Mouse (Mus musculus) liver, embryonic 16.5 days (tissue): ENCODE measurements around the gene Ube2d3. TPM values are rescaled to one million over a fixed set of nuclear protein-coding genes. Genes with fewer than 3 reads are reported as not detected.
"Not testable (repeated sequence)": the region's sequence is repeated elsewhere in the genome, so short reads cannot be mapped to it uniquely, and the experiment has no call there.

Source experiments
- ATAC-seq: fragments of 200-750 bp; cut with Nextera tagmentation; 2 replicates; pipeline ENCODE4 v1.8.0; 2017; ENCODE audit warnings: low read depth, mild to moderate bottlenecking, moderate number of reproducible peaks, moderate library complexity
- H3K27ac ChIP-seq: fragments of 300-500 bp; sonication (generic); 2 replicates; pipeline ENCODE4 v1.5.1; 2014; ENCODE audit warnings: mild to moderate bottlenecking, low read length
- H3K27me3 ChIP-seq: fragments of 300-500 bp; sonication (generic); 2 replicates; pipeline ENCODE4 v1.6.1; 2014; ENCODE audit warnings: low read depth, low read length, mixed read lengths; ENCODE audit not compliant: control insufficient read depth, insufficient read depth
- H3K36me3 ChIP-seq: fragments of 300-500 bp; sonication (generic); 2 replicates; pipeline ENCODE4 v1.6.1; 2014; ENCODE audit warnings: mild to moderate bottlenecking; ENCODE audit not compliant: control insufficient read depth, insufficient read depth
- H3K4me1 ChIP-seq: fragments of 300-500 bp; sonication (generic); 2 replicates; pipeline ENCODE4 v1.6.1; 2014; ENCODE audit warnings: low read depth, low read length, mixed read lengths; ENCODE audit not compliant: control insufficient read depth
- H3K4me2 ChIP-seq: fragments of 300-500 bp; sonication (generic); 2 replicates; pipeline ENCODE4 v1.6.1; 2014; ENCODE audit warnings: low read depth, low read length, mixed read lengths
- H3K4me3 ChIP-seq: fragments of 300-500 bp; sonication (generic); 2 replicates; pipeline ENCODE4 v1.5.1; 2014; ENCODE audit warnings: low read depth, mild to moderate bottlenecking, low read length
- H3K9ac ChIP-seq: fragments of 300-500 bp; sonication (generic); 2 replicates; pipeline ENCODE4 v1.6.1; 2014; ENCODE audit warnings: low read depth, low read length
- H3K9me3 ChIP-seq: fragments of 300-500 bp; sonication (generic); replicated peaks from 2 replicates; pipeline ENCODE4 v1.6.1; 2016; ENCODE audit warnings: low read length; ENCODE audit not compliant: control insufficient read depth
- WGBS: fragments of 180-500 bp; shearing (Covaris S2); extraction: QIAGEN DNeasy Blood & Tissue Kit; methylation state at CpG from one replicate; pipeline ENCODE4 v1.1.7; 2014; ENCODE audit not compliant: insufficient replicate concordance; 5-methylcytosine and 5-hydroxymethylcytosine counted together
- polyA plus RNA-seq: library from polyadenylated mRNA; unstranded; fragments of >200 nt; fragmentation: Nextera tagmentation; extraction: Ambion mirVana; gene quantifications from 2 replicates; pipeline ENCODE4 v1.2.1, GENCODE M21; 2015

Ube2d3 gene
- polyA plus RNA-seq, 1 experiment from 2014 or later, result 233 TPM

- Histone ChIP-seq H3K27ac (no peak overlapping the region), H3K36me3 (no peaks in the 10 kb centered on the region), H3K9ac (no peak overlapping the region), H3K27me3 (no peaks in the 10 kb centered on the region), H3K4me2 (no peak overlapping the region), H3K4me3 (no peak overlapping the region), H3K4me1 (peaks cover 5% of the 10 kb centered on the region), H3K9me3 (no peaks in the 10 kb centered on the region)
- 68% methylated on average over 6 of the region's 6 CpGs for WGBS
- no peak for ATAC-seq
Measured at GRCm38 (mm10) chr3:135480767-135481166, 42.8 kb downstream of the Ube2d3 start.

GRCm38 (mm10) chr3:135481608-135482007 lies 43.7 kb downstream of the Ube2d3 start:
- no peaks in the 10 kb centered on the region for H3K36me3 ChIP-seq
- H3K9me3 ChIP-seq, result no peaks in the 10 kb centered on the region
- no peak overlapping the region for H3K4me2 ChIP-seq
- H3K4me3 ChIP-seq, result no peak overlapping the region
- peaks cover 5% of the 10 kb centered on the region for H3K4me1 ChIP-seq
- H3K27ac ChIP-seq, result no peak overlapping the region
- WGBS, result 62% methylated on average over 3 of the region's 3 CpGs
- no peak overlapping the region for H3K9ac ChIP-seq
- ATAC-seq, result no peak
- no peaks in the 10 kb centered on the region for H3K27me3 ChIP-seq

- not testable (repeated sequence) for H3K4me1 ChIP-seq, ATAC-seq, H3K36me3 ChIP-seq, H3K9me3 ChIP-seq, H3K27ac ChIP-seq, H3K4me3 ChIP-seq, H3K27me3 ChIP-seq, H3K9ac ChIP-seq
- H3K4me2 ChIP-seq, result peak overlapping the region; percentile 81
- 82% methylated on average over 15 of the region's 15 CpGs for WGBS
Measured at GRCm38 (mm10) chr3:135484650-135485049, 46.7 kb downstream of the Ube2d3 start.

- Histone ChIP-seq H3K27ac (no peak within 1 kb of the TSS), H3K4me1 (peaks cover 5% of the 10 kb centered on the region), H3K4me2 (peak within 1 kb of the TSS; percentile 81), H3K27me3 (no peaks in the 10 kb centered on the region), H3K9ac (peak within 1 kb of the TSS; percentile 68), H3K36me3 (no peaks in the 10 kb centered on the region), H3K9me3 (no peaks in the 10 kb centered on the region), H3K4me3 (peak within 1 kb of the TSS; percentile 77)
- peak; percentile 89 for ATAC-seq
- 2% methylated on average over 48 of the region's 48 CpGs for WGBS
Measured at GRCm38 (mm10) chr3:135485128-135485899, 47.4 kb downstream of the Ube2d3 start, which contains the start of gene Manba. TSS of gene Manba (plus strand) at chr3:135485611.

- Histone ChIP-seq H3K27ac (no peak overlapping the region), H3K4me1 (peaks cover 5% of the 10 kb centered on the region), H3K4me3 (peak overlapping the region; percentile 77), H3K9me3 (no peaks in the 10 kb centered on the region), H3K27me3 (no peaks in the 10 kb centered on the region), H3K4me2 (peak overlapping the region; percentile 81), H3K9ac (peak overlapping the region; percentile 68), H3K36me3 (no peaks in the 10 kb centered on the region)
- 4% methylated on average over 9 of the region's 9 CpGs for WGBS
- ATAC-seq, result no peak
Measured at GRCm38 (mm10) chr3:135485900-135486241, 47.9 kb downstream of the Ube2d3 start.

GRCm38 (mm10) chr3:135486351-135486750 lies 48.4 kb downstream of the Ube2d3 start:
- peak overlapping the region; percentile 77 for H3K4me3 ChIP-seq
- no peaks in the 10 kb centered on the region for H3K36me3 ChIP-seq
- H3K27ac ChIP-seq, result no peak overlapping the region
- ATAC-seq, result no peak
- H3K9me3 ChIP-seq, result no peaks in the 10 kb centered on the region
- H3K27me3 ChIP-seq, result no peaks in the 10 kb centered on the region
- H3K4me1 ChIP-seq, result peaks cover 5% of the 10 kb centered on the region
- no peak overlapping the region for H3K9ac ChIP-seq
- H3K4me2 ChIP-seq, result peak overlapping the region; percentile 81
- WGBS, result 43% methylated on average over 5 of the region's 5 CpGs

GRCm38 (mm10) chr3:135487803-135488202 lies 49.9 kb downstream of the Ube2d3 start:
- Histone ChIP-seq H3K27ac (no peak overlapping the region), H3K9ac (no peak overlapping the region), H3K9me3 (no peaks in the 10 kb centered on the region), H3K36me3 (no peaks in the 10 kb centered on the region), H3K4me1 (peaks cover 5% of the 10 kb centered on the region), H3K27me3 (no peaks in the 10 kb centered on the region), H3K4me2 (no peak overlapping the region), H3K4me3 (no peak overlapping the region)
- ATAC-seq, result no peak
- WGBS, result 57% methylated on average over 4 of the region's 4 CpGs

- H3K4me1 ChIP-seq, result peaks cover 4% of the 10 kb centered on the region
- H3K27me3 ChIP-seq, result no peaks in the 10 kb centered on the region
- no peak overlapping the region for H3K9ac ChIP-seq
- WGBS, result 66% methylated on average over 5 of the region's 5 CpGs
- H3K27ac ChIP-seq, result no peak overlapping the region
- no peaks in the 10 kb centered on the region for H3K36me3 ChIP-seq
- ATAC-seq, result no peak
- no peak overlapping the region for H3K4me3 ChIP-seq
- H3K4me2 ChIP-seq, result no peak overlapping the region
- no peaks in the 10 kb centered on the region for H3K9me3 ChIP-seq
Measured at GRCm38 (mm10) chr3:135489865-135490520, 52.0 kb downstream of the Ube2d3 start.

GRCm38 (mm10) chr3:135491102-135491501 lies 53.2 kb downstream of the Ube2d3 start:
- H3K27me3 ChIP-seq, result no peaks in the 10 kb centered on the region
- H3K9me3 ChIP-seq, result no peaks in the 10 kb centered on the region
- H3K4me1 ChIP-seq, result no peaks in the 10 kb centered on the region
- H3K4me3 ChIP-seq, result no peak overlapping the region
- WGBS, result 77% methylated on average over 6 of the region's 6 CpGs
- H3K27ac ChIP-seq, result no peak overlapping the region
- no peak overlapping the region for H3K9ac ChIP-seq
- no peak overlapping the region for H3K4me2 ChIP-seq
- no peak for ATAC-seq
- H3K36me3 ChIP-seq, result no peaks in the 10 kb centered on the region
